Mouse (Mus musculus) spleen, adult 2 months (tissue): ENCODE data around the gene Tnfrsf1a.

ENCODE experiments used
- CTCF ChIP-seq: fragments of 200-500 bp; IDR thresholded peaks from 2 replicates; pipeline ENCODE4 v1.5.1; 2011; ENCODE audit warnings: mild to moderate bottlenecking, inconsistent platforms; ENCODE audit not compliant: insufficient read depth, insufficient read length, insufficient replicate concordance; ENCODE audit errors: extremely low read depth
- POLR2A ChIP-seq: fragments of 200-500 bp; IDR thresholded peaks from 2 replicates; pipeline ENCODE4 v1.6.1; 2011; ENCODE audit warnings: low read depth, low read length, inconsistent platforms

DNA sequence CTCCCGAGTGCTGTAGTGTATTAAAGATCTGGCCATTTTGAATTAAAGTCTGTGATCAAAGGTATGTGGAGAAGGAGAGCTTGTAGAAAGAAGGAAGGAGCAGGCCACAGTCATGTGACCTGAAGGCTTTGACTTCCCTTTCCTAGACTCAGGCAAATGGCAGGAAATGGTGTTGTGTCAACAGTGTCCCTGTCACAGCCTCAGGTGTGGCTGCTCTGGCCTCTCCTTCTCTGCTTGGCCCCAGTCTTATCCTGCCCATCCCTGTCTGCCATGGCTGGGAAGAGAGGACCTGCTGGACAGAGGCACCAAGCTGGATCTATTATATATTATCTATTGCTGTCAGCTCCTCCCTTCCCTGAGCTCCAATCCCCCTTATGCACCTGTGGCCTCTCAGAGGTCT lies 3.5 kb upstream of the Tnfrsf1a start:
- no peak for TF ChIP-seq POLR2A
- no peak for TF ChIP-seq CTCF
